Mouse (Mus musculus): ENCODE results near the gene Prkce. TPM values are rescaled to one million over a fixed set of nuclear protein-coding genes. Genes with fewer than 3 reads are reported as not detected.

Prkce gene
- total RNA-seq, 4 experiments from 2014 or later = 24.0 to 30.1 (median 27.4) TPM

DNA sequence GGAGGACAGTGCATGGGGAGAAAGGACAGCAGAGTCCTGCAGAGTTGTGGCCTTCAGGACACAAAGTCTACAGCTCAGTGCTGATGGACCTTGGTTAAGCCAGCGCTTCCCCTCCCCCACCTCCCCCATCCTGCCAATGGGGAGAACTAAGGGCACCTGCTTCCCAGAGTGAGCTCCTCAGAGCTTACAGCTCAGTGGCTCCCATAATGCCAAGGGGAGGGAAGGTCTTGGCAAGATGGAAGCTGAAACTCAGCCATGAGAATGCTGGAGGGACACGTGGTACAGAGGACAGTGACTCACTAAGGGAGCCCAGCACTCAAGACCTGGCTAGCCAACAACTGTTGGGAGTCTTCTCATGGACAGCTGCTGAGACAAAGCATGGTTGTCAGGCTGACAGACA is 530.2 kb downstream of the Prkce start:
- peak; percentile 26 for DNase-seq (ENCODE audit: low spot score)

GRCm38 (mm10) chr17:86703336-86703735 is 535.8 kb downstream of the Prkce start:
- DNase-seq (ENCODE audit: low spot score) = no peak

DNA sequence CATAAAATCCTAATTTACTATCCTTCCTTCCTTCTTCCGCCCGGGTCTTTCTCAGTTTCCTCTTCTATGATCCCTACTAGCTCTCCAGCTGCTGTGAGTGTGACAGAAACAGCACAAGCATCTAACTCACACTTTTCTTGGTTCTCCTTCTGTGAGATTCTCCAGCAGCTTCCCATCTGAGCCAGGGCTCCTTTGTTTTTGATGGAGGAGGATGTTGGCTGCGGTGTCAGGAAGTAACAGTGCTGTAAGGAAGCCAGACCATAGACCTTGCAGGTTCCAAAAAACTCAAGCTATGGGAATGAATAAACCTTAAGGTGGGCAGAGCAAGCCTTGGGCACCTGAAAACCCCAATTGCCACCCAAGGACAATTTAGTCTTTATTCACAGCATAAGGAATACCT is 537.7 kb downstream of the Prkce start:
- DNase-seq (ENCODE audit: low spot score) = peak; percentile 40

GRCm38 (mm10) chr17:86706467-86706866 is 538.9 kb downstream of the Prkce start:
- DNase-seq (ENCODE audit: low spot score) = no peak

Other genes with a start within 250 kb of the Prkce start
- gene Srbd1, start 22.6 kb upstream of the Prkce start, total RNA-seq (2022) = 10 to 100 TPM; 12.5 to 17.5 (median 13.4) TPM

Measured in heart, adult 8-10 months (tissue).